Mouse (Mus musculus) c-Kit-negative CD71-positive TER-119-positive erythroid progenitor cells, embryonic 14.5 days (primary cell): ENCODE data around the gene Gm3435.
"Not testable (repeated sequence)": the region's sequence is repeated elsewhere in the genome, so short reads cannot be mapped to it uniquely, and the experiment has no call there.

Experiments
- DNase-seq: peaks from one replicate; pipeline ENCODE4 v3.0.0-alpha.2; 2013; ENCODE audit warnings: low read depth, low spot score

Gene Gm3435

DNA sequence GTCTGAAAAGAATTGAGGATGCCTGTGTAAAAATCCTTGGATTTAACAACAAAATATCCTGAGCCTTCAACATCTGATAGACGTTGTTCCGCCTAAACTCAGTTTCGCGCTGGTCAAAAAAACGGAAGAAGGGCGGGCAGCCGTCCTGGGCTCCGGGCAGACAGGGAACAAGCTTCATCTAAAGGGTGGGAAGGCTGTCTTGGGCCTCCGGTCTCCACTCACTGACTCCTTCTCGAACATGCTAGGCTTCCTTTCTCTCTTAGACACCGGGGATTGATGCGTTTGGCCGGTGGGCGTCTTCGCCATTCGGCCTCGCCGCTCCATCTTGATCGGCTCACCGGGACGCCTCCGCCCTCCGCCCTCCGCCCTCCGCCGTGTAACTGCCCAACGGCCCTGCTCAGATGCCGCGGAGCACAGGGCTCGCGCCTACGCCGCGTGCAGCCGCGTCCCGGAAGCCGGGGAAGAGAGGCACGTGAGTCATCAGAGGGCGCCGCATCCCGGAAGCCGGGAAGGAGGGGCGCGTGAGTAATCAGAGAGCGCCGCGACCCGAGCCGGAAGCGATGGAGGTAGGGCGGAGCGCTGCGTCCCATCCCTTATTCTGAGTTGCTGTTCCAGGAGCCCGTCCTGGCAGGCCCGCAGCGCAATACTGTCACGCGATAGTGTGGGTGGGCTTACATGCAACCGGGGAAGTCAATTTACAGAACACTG is at the start of gene Gm3435:
Gene Gm3435, plus strand, starts transcription at position 471 of the 708 bp plus-strand sequence.
- DNase-seq: not testable (repeated sequence)

DNA sequence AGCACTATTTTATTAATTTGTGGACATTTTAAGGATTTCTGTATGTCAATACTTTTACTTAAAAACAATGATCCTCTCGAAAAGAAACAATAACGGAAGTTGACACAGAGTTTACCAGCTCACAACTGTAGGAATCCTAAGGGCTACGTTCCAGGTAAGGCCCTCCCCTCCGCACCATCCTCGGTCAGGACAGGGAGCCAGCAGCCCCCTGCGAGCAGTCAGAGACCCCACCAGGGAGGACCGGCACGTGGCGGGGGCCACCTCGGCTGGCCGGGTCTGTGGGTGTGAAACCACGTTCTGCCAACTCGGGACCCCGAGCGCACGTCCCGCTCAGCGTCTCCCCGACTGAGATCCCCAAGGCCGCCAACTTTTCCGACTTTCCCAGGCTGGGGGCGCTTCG is 49.5 kb upstream of the Gm3435 start:
- DNase-seq: no peak

DNA sequence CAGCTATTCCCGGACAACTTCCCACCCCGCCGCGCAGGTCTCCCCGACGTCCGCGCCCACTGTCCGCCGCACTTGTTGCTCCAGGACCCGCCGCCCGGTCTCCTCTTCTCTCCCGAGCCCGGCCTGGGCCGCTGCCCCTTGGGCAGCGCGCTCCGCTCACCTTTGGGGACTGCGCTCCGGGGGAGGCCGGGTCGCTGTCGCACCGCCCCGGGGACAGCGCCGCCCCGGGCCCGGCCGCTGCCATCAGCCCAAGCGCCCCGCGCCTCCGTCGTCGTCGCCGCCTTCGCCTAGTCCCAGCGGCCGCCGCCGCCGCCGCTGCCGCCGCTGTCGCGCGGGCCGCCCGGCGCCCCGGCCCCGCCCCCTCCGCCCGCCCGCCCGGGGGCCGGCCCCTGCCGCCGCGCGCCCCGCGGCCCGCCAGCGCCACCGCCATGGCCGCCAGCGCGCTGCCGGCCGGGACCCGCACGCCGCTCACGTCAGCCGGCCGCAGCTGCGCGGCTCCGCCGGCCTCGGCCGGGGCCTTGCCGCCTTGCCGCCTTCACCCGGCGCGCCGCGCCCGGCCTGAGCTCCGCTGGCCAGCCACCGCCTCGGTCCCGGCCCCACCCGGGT is 48.9 kb upstream of the Gm3435 start, which contains the start of gene Phf10:
Gene Phf10, minus strand, starts transcription at position 323 of the 606 bp plus-strand sequence.
- not testable (repeated sequence) for DNase-seq

- DNase-seq: not testable (repeated sequence)
These were observed 48.3 kb upstream of the Gm3435 start for GRCm38 (mm10) chr17:14961557-14962154.

DNA sequence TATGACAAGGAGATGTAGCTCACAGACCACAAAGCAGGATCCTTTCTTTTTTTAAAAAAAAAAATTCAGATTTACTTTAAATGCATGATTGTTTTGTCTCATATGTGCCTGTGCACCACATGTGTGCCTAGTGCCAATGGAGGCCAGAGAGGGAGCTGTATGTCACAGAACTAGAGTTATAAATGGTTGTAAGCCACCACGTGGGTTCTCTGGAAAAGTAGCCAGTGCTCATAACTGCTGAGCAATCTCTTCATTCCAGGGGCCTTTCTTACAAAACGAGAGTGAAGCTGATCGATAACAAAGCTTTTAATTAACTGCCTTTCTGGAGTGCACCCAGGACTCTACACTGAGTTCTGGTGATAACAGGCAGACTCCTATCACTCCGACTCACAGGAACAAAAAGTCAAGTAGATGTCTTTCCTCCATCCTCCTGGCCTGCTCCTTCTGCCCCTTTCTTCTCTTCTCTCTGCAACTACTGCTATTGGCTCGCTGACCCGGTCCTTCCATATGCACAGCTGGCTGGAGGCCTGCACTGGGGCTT is 41.5 kb upstream of the Gm3435 start:
- DNase-seq: not testable (repeated sequence)

DNA sequence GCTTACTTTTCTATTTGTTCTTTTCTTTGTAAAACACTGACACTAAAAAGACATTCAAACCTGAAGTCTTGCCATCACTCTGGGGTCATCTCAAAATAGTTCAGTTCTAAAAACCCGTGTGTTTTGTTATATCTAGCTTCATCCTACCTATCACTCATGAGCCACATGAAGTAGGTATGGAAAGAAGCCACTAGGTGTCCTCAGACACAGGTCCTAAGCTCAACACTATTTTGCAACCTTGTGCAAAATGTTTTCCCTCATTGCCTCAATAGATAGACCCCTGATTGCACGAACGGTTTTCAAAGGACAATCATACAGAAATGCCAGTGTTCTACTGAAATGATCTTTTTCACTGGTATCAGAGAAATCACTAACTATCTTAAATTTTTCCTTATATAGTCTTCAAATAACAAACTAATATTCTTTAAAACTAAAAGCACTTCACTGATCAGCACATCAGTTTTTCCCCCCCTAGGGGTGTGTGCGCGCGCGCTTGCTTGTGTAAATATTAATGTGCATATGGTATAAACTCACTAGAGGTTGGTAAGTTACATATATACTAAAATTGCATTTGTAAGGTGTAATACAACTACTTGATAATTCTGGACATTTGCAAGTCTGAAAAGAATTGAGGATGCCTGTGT is 32.1 kb upstream of the Gm3435 start:
- not testable (repeated sequence) for DNase-seq

GRCm38 (mm10) chr17:14978362-14979038 is 31.5 kb upstream of the Gm3435 start, which contains the start of the genes 9030025P20Rik and Gm3417:
TSS of gene 9030025P20Rik (plus strand) at chr17:14978468.
TSS of gene Gm3417 (minus strand) at chr17:14978790.
- not testable (repeated sequence) for DNase-seq

DNA sequence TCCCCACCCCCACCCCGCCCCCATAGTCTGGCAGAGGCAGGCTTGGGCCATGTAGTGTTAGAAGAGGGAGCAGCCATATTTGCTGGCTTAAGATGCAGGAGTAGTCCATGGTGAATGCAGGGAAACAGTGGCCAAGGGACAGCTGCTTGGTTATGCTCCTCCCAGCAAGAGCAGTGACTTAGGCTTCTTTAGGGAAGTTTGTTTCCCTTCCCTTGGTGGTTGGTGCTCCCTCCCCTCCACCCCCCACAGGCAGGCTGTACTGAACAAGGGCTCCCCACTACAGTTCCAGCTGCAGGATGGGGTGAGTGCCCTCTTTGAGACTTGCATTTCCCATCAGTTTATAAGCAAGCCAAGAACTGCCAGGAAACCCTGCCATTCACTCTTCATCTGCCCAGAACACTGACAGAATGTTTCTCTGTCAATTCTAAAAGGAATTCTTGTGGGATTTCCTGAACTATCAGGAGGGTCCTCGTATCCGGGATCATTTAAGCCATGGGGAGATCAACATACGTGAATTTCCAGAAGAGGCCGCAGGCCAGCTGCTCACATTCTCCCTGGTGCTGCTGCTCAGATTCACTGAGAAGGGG is 19.8 kb upstream of the Gm3435 start:
- DNase-seq: not testable (repeated sequence)

DNA sequence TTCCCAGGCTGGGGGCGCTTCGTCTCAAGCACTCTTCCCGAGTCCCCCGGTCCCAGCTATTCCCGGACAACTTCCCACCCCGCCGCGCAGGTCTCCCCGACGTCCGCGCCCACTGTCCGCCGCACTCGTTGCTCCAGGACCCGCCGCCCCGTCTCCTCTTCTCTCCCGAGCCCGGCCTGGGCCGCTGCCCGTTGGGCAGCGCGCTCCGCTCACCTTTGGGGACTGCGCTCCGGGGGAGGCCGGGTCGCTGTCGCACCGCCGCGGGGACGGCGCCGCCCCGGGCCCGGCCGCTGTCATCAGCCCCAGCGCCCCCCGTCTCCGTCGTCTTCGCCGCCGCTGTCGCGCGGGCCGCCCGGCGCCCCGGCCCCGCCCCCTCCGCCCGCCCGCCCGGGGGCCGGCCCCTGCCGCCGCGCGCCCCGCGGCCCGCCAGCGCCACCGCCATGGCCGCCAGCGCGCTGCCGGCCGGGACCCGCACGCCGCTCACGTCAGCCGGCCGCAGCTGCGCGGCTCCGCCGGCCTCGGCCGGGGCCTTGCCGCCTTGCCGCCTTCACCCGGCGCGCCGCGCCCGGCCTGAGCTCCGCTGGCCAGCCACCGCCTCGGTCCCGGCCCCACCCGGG is 17.3 kb upstream of the Gm3435 start:
- DNase-seq: not testable (repeated sequence)

- DNase-seq: not testable (repeated sequence)
These were observed 16.7 kb upstream of the Gm3435 start for GRCm38 (mm10) chr17:14993139-14993832.

DNA sequence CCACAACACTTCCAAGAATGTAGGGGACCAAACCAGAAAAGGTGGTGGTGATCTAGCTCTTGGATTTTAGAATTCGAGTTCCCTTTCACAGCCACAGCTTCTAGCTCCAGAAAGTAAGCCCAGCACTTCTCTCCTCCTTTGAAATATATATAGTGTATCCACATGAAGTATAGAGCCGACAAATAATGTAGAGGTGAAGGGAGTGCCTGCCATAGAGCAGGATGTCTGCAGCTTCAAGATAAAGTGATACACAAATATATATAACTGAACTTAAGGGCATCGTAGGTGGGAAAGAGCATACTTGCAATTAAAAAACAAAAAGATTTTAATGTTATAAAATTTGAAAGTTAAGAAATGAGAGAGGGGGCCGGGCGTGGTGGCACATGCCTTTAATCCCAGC is 15.8 kb upstream of the Gm3435 start:
- DNase-seq: not testable (repeated sequence)

DNA sequence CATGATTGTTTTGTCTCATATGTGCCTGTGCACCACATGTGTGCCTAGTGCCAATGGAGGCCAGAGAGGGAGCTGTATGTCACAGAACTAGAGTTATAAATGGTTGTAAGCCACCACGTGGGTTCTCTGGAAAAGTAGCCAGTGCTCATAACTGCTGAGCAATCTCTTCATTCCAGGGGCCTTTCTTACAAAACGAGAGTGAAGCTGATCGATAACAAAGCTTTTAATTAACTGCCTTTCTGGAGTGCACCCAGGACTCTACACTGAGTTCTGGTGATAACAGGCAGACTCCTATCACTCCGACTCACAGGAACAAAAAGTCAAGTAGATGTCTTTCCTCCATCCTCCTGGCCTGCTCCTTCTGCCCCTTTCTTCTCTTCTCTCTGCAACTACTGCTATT is 9.9 kb upstream of the Gm3435 start:
- DNase-seq: not testable (repeated sequence)

DNA sequence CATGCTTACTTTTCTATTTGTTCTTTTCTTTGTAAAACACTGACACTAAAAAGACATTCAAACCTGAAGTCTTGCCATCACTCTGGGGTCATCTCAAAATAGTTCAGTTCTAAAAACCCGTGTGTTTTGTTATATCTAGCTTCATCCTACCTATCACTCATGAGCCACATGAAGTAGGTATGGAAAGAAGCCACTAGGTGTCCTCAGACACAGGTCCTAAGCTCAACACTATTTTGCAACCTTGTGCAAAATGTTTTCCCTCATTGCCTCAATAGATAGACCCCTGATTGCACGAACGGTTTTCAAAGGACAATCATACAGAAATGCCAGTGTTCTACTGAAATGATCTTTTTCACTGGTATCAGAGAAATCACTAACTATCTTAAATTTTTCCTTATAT is 888 bp upstream of the Gm3435 start:
- DNase-seq: not testable (repeated sequence)

DNA sequence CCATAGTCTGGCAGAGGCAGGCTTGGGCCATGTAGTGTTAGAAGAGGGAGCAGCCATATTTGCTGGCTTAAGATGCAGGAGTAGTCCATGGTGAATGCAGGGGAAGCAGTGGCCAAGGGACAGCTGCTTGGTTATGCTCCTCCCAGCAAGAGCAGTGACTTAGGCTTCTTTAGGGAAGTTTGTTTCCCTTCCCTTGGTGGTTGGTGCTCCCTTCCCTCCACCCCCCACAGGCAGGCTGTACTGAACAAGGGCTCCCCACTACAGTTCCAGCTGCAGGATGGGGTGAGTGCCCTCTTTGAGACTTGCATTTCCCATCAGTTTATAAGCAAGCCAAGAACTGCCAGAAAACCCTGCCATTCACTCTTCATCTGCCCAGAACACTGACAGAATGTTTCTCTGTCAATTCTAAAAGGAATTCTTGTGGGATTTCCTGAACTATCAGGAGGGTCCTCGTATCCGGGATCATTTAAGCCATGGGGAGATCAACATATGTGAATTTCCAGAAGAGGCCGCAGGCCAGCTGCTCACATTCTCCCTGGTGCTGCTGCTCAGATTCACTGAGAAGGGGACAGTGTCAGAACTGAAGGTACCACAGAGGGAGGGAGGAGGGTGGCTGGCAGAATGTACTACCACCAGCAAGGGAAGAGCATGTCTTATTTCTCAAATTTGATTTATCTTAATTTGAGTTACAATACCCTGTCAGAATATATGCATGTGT is 11.7 kb downstream of the Gm3435 start:
- DNase-seq: not testable (repeated sequence)

- not testable (repeated sequence) for DNase-seq
These were observed 14.0 kb downstream of the Gm3435 start for GRCm38 (mm10) chr17:15023878-15024492.

DNA sequence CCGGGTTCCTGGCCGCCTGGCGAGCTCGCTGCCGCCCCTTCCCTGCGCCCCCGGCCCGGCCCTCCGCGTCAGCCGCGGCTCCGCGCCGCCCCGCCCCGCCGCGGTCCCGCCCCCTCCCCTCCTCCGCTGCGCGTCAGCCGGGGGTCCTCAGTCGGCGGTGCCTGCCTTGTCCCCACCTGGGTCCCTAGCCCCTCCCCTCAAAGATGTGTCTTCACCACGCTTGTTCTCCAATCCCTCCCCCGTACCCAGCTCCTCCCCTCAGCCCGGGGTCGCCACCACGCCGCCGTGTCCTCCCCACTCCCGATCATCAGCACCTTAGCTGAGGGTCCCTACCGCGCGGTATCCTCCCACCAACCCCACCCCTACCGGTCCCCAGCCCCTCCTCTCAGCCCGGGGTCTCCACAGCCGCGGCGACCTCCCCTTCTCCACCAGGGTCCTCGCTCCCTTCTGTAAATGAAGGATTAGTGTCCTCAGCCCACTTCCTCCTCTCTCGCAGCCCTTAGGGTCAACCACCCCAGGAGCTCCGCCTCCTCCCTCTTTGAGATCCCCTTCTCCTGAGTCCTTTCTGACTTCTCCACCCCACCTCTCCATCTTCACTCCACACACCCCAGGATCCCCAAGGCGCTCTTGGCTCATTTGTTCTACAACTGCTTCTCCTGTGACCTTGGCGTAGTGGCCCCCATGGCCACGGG is 14.7 kb downstream of the Gm3435 start:
- DNase-seq: not testable (repeated sequence)

GRCm38 (mm10) chr17:15025513-15025912 is 15.5 kb downstream of the Gm3435 start:
- DNase-seq: not testable (repeated sequence)

DNA sequence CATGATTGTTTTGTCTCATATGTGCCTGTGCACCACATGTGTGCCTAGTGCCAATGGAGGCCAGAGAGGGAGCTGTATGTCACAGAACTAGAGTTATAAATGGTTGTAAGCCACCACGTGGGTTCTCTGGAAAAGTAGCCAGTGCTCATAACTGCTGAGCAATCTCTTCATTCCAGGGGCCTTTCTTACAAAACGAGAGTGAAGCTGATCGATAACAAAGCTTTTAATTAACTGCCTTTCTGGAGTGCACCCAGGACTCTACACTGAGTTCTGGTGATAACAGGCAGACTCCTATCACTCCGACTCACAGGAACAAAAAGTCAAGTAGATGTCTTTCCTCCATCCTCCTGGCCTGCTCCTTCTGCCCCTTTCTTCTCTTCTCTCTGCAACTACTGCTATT is 21.4 kb downstream of the Gm3435 start:
- DNase-seq: not testable (repeated sequence)
